Mouse (Mus musculus): ENCODE data around the gene Mbd3l1. TPM values are rescaled to one million over a fixed set of nuclear protein-coding genes. Genes with fewer than 3 reads are reported as not detected.
A peak's percentile ranks its signal among the peaks of the same experiment; 100 is the strongest.

Mbd3l1 gene
- not detected in 2 replicates for polyA plus RNA-seq (2014; fragmentation: Nextera tagmentation; extraction: Ambion mirVana)

GRCm38 (mm10) chr9:18478168-18478567, at the start of gene Mbd3l1, which contains the start of gene Zfp558:
Gene Mbd3l1 (plus strand): TSS chr9:18478359.
Gene Zfp558 (minus strand): TSS chr9:18478268.
- Histone ChIP-seq H3K4me2 (no peak within 1 kb of the TSS), H3K36me3 (ENCODE audit: insufficient read depth) (no peaks in the 10 kb centered on the region), H3K27ac (ENCODE audit: low read depth) (no peak within 1 kb of the TSS), H3K9me3 (ENCODE audit: low read depth, low read length) (no peaks in the 10 kb centered on the region), H3K9ac (no peak within 1 kb of the TSS), H3K27me3 (ENCODE audit: insufficient read depth, low read length) (no peaks in the 10 kb centered on the region), H3K4me1 (ENCODE audit: insufficient read depth) (no peaks in the 10 kb centered on the region), H3K4me3 (ENCODE audit: low read depth, low read length) (no peak within 1 kb of the TSS)
- no peak for DNase-seq
- no peak for TF ChIP-seq CTCF (IDR thresholded peaks at IDR 0.05; ENCODE audit: low read depth)
- 74% methylated on average over 3 of the region's 3 CpGs for WGBS
- ATAC-seq (ENCODE audit: insufficient read depth), result no peak

GRCm38 (mm10) chr9:18430354-18430753, 47.8 kb upstream of the Mbd3l1 start, which contains the start of gene Mbd3l2:
Gene Mbd3l2 (plus strand): TSS chr9:18430654.
- ATAC-seq (ENCODE audit: insufficient read depth), result no peak
- DNase-seq, result no peak
- H3K36me3 ChIP-seq (ENCODE audit: insufficient read depth), result no peaks in the 10 kb centered on the region
- no peaks in the 10 kb centered on the region for H3K27me3 ChIP-seq (ENCODE audit: insufficient read depth, low read length)
- no peak within 1 kb of the TSS for H3K9ac ChIP-seq
- H3K9me3 ChIP-seq (ENCODE audit: low read depth, low read length), result no peaks in the 10 kb centered on the region
- no peaks in the 10 kb centered on the region for H3K4me1 ChIP-seq (ENCODE audit: insufficient read depth)
- no peak within 1 kb of the TSS for H3K27ac ChIP-seq (ENCODE audit: low read depth)
- H3K4me3 ChIP-seq (ENCODE audit: low read depth, low read length), result no peak within 1 kb of the TSS
- TF ChIP-seq CTCF (IDR thresholded peaks at IDR 0.05; ENCODE audit: low read depth), result no peak
- H3K4me2 ChIP-seq, result no peak within 1 kb of the TSS

- Histone ChIP-seq H3K4me3 (ENCODE audit: low read depth, low read length) (no peak overlapping the region), H3K4me2 (no peak overlapping the region), H3K9ac (no peak overlapping the region), H3K36me3 (ENCODE audit: insufficient read depth) (no peaks in the 10 kb centered on the region), H3K4me1 (ENCODE audit: insufficient read depth) (no peaks in the 10 kb centered on the region), H3K9me3 (ENCODE audit: low read depth, low read length) (no peaks in the 10 kb centered on the region), H3K27ac (ENCODE audit: low read depth) (no peak overlapping the region), H3K27me3 (ENCODE audit: insufficient read depth, low read length) (no peaks in the 10 kb centered on the region)
- ATAC-seq (ENCODE audit: insufficient read depth), result no peak
- 71% methylated on average over 10 of the region's 10 CpGs for WGBS
- peak; percentile 9 for DNase-seq
- TF ChIP-seq CTCF (IDR thresholded peaks at IDR 0.05; ENCODE audit: low read depth), result no peak
These were observed 46.5 kb upstream of the Mbd3l1 start for GRCm38 (mm10) chr9:18431687-18432086.

GRCm38 (mm10) chr9:18456520-18456919, 21.6 kb upstream of the Mbd3l1 start:
- 90% methylated on average over 4 of the region's 4 CpGs for WGBS
- Histone ChIP-seq H3K9ac (no peak overlapping the region), H3K4me1 (ENCODE audit: insufficient read depth) (no peaks in the 10 kb centered on the region), H3K36me3 (ENCODE audit: insufficient read depth) (peaks cover 35% of the 10 kb centered on the region), H3K4me2 (no peak overlapping the region), H3K27me3 (ENCODE audit: insufficient read depth, low read length) (no peaks in the 10 kb centered on the region), H3K4me3 (ENCODE audit: low read depth, low read length) (no peak overlapping the region), H3K9me3 (ENCODE audit: low read depth, low read length) (0 out of 2 replicates have a peak, but pooled peaks cover 6% of the 10 kb centered on the region), H3K27ac (ENCODE audit: low read depth) (no peak overlapping the region)
- ATAC-seq (ENCODE audit: insufficient read depth) (no peak), DNase-seq (no peak)
- TF ChIP-seq CTCF (IDR thresholded peaks at IDR 0.05; ENCODE audit: low read depth), result no peak

- 79% methylated on average over 3 of the region's 3 CpGs for WGBS
- TF ChIP-seq CTCF (IDR thresholded peaks at IDR 0.05; ENCODE audit: low read depth), result no peak
- H3K36me3 ChIP-seq (ENCODE audit: insufficient read depth), result peaks cover 12% of the 10 kb centered on the region
- no peaks in the 10 kb centered on the region; the same call in 1 of the 2 replicates for H3K9me3 ChIP-seq (ENCODE audit: low read depth, low read length)
- H3K4me2 ChIP-seq, result no peak overlapping the region
- H3K27me3 ChIP-seq (ENCODE audit: insufficient read depth, low read length), result no peaks in the 10 kb centered on the region
- no peak overlapping the region for H3K4me3 ChIP-seq (ENCODE audit: low read depth, low read length)
- no peak for ATAC-seq (ENCODE audit: insufficient read depth)
- H3K4me1 ChIP-seq (ENCODE audit: insufficient read depth), result no peaks in the 10 kb centered on the region
- H3K27ac ChIP-seq (ENCODE audit: low read depth), result no peak overlapping the region
- H3K9ac ChIP-seq, result no peak overlapping the region
- DNase-seq, result no peak
These were observed 10.8 kb upstream of the Mbd3l1 start for GRCm38 (mm10) chr9:18467350-18467749.

GRCm38 (mm10) chr9:18468005-18468404, 10.2 kb upstream of the Mbd3l1 start:
- ATAC-seq (ENCODE audit: insufficient read depth) (no peak), DNase-seq (no peak)
- H3K4me1 ChIP-seq (ENCODE audit: insufficient read depth), result no peaks in the 10 kb centered on the region
- no peaks in the 10 kb centered on the region; the same call in 1 of the 2 replicates for H3K9me3 ChIP-seq (ENCODE audit: low read depth, low read length)
- no peak for TF ChIP-seq CTCF (IDR thresholded peaks at IDR 0.05; ENCODE audit: low read depth)
- 84% methylated on average over 3 of the region's 3 CpGs for WGBS
- H3K4me2 ChIP-seq, result no peak overlapping the region
- no peak overlapping the region for H3K4me3 ChIP-seq (ENCODE audit: low read depth, low read length)
- H3K27me3 ChIP-seq (ENCODE audit: insufficient read depth, low read length), result no peaks in the 10 kb centered on the region
- H3K27ac ChIP-seq (ENCODE audit: low read depth), result no peak overlapping the region
- H3K36me3 ChIP-seq (ENCODE audit: insufficient read depth), result peaks cover 12% of the 10 kb centered on the region
- no peak overlapping the region for H3K9ac ChIP-seq

GRCm38 (mm10) chr9:18473324-18474128, 4.6 kb upstream of the Mbd3l1 start:
- 4% methylated on average over 38 of the region's 39 CpGs for WGBS
- Histone ChIP-seq H3K27me3 (ENCODE audit: insufficient read depth, low read length) (no peaks in the 10 kb centered on the region), H3K4me3 (ENCODE audit: low read depth, low read length) (peak overlapping the region; percentile 62), H3K9ac (peak overlapping the region; percentile 65), H3K4me1 (ENCODE audit: insufficient read depth) (no peaks in the 10 kb centered on the region), H3K27ac (ENCODE audit: low read depth) (peak overlapping the region; percentile 92), H3K36me3 (ENCODE audit: insufficient read depth) (peaks cover 4% of the 10 kb centered on the region; the same call in 1 of the 2 replicates), H3K4me2 (peak overlapping the region; percentile 72), H3K9me3 (ENCODE audit: low read depth, low read length) (no peaks in the 10 kb centered on the region)
- TF ChIP-seq CTCF (IDR thresholded peaks at IDR 0.05; ENCODE audit: low read depth), result peak; percentile 24; the same call in 1 of the 2 replicates
- ATAC-seq (ENCODE audit: insufficient read depth) (peak; percentile 99), DNase-seq (peak; percentile 93)

Measured in lung, embryonic 14.5 days (tissue).